Mouse (Mus musculus) cerebellum, adult 9-11 months (tissue): ENCODE measurements around the gene Ak8.

Source experiments
- DNase-seq: peaks from one replicate; pipeline ENCODE4 v3.0.0; 2022

Gene Ak8

DNA sequence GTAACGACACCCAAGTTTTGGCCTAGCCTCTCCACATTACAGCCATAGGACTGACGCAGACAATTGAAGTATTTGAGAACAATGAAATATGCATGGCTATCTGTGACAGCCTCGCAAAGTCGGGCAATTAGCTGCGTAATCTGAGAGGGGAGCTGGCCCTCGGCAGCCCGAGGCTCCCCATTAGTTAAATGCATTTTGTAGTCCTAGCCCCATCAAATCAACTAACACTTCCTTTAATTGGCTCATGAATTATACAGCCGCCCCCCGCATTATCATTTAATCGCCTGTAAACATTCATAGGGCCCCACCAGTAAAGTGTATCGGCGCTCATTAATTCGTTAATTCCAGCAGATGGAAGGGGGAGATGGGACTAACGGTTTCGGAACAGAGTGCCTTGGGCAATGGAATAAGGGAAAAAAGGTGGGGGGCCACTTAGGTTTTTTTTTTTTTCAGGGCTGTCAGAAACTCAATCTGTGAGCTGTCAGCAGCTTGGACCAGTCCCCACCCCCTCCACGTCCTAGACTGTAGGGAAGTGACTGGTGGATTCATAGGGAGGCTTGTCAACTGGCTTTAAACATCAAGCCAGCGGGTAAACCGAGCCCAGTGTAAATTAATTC, 97.6 kb downstream of the Ak8 start:
- no peak for DNase-seq

DNA sequence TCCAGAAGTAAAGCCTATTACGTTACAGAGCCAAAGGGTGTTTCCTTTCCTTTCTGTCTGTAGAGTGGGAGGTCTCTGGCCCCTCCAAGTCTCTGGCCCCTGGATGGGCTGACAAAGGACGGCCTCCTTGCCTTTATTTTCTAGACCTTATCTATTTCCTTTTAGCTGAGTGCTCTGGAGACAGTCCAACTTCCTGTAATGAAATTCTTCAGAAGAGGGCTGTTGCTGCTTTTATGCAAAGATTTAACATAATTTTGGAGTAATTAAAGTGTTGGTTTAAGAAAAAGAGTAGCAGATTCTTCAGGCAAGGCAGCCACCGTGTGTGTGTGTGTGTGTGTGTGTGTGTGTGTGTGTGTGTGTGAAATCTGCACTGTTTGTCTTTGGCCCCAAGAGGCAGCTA, 98.4 kb downstream of the Ak8 start:
- no peak for DNase-seq

DNA sequence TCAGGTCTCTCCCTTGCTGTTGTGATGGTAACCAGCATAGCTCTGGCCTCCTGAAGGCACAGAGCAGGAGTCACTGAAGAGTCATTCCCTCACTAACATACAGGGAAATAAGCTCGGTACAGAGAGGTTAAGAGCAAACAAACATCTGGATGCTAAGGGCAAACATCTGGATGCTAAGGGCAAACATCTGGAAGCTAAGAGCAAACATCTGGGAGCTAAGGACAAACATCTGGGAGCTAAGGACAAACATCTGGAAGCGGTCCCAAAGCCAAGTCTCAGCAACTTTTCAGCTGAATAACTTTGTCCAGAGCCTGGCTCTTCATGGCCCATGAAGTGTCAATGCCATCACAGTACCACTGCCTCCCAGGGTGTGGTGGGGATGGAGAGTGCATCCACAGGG, 99.6 kb downstream of the Ak8 start:
- DNase-seq = no peak

DNA sequence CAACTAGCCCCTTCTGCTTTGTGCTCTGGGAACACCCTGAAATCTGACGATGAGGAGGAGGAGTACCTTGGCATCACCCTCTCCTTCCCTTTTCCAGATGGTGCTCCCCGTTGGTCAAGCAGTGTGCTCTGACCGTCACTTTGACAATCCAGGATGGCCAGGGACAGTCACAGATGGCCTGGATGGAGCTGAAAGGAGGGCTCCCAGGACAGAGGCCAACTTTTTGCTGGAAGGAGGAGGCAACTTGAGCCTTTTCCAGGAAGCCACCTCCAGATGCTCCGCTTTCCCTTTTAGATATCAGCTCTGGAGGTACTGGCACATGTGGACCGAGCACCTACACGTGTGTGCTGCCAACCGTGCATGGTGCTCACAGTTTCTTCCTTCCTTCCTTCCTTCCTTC, 103.4 kb downstream of the Ak8 start:
- DNase-seq = peak; percentile 10

DNA sequence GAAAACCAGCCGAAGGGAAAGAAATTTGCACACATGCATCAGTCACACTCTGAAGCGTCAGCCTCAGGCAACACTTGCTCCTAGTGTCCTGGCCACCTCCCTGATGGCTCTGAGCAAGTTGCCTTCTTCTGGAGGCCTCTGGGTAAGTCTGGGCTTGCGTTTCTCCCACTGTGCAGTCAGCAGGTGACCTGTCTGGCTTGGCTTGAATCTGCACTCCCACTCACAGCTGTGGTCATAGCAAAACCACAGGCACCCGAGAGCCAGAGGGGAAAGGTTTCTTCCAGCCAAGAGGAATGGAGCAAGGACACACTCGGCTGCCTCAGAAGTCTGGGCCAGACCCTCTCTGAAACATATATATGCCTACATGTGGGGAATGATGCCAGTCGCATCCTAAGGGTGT, 108.9 kb downstream of the Ak8 start:
- no peak for DNase-seq

DNA sequence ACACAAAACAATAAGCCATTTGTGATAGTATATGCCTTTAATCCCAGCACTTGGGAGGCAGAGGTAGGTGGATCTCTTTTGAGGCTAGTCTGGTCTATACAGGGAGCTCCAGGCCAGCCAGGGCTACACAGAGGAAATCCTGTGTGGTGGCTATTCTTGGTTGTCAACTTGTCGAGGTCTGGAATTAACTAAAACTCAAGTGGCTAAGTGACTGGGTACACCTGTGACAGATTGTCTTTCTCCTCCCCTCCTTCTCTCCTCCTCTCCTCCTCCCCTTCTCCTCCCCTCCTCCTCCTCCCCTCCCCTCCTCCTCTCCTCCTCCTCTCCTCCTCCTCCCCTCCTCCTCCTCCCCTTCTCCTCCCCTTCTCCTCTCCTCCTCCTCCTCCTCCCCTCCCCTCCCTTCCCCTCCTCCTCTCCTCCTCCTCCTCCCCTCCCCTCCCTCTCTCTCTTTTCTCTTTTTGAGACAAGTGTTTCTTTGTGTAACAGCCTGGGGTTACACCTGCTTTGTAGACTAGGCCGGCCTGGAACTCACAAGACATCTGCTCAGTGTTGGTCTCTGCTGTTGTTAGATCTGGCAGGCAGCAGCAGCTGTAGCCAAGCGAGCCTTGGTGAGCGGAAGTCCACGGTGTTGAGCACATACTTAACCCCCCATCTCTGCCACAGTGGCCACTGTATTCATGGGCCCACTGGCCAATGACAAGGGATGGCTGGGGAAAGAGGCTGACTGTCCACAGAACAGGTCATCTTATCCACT, 110.5 kb downstream of the Ak8 start:
- no peak for DNase-seq

DNA sequence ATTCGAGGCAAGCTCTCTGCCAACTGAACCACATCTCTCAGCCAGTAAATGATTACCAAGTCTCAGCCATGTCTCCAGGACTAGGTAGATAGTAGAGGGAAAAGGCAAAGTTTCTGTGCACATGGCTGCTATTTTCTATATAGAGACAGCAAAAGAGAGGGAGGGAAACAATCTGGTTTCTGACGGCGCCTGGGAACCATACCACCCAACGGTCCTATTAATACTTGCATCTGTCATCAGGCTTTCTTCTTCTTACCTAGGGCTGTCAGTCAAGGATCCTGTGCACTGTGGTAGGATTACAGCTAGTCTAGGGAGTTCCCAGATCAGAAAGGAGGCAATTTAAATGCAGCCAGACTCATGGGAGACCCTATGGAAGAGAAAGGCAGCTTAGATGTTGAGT, 118.9 kb downstream of the Ak8 start:
- DNase-seq = no peak

DNA sequence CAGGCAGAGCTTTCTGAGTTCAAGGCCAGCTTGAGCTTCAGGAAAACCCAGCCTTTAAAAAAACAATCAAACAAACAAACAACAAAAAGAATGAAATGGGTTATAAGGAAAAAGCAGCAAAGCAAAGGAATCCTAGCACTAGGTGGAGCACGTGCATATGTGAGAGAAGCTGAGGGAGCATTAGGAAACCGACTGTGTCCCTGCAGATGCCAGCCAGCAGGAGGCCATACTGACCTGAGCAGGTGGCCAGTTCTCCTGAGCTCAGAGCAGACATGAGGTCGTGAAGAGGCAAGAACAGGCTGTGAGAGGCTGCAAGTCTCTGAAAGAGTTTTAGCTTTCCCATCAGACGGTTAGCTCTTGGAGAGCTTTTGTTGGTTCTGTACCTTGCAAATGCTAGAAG, 129.3 kb downstream of the Ak8 start:
- peak; percentile 12 for DNase-seq

DNA sequence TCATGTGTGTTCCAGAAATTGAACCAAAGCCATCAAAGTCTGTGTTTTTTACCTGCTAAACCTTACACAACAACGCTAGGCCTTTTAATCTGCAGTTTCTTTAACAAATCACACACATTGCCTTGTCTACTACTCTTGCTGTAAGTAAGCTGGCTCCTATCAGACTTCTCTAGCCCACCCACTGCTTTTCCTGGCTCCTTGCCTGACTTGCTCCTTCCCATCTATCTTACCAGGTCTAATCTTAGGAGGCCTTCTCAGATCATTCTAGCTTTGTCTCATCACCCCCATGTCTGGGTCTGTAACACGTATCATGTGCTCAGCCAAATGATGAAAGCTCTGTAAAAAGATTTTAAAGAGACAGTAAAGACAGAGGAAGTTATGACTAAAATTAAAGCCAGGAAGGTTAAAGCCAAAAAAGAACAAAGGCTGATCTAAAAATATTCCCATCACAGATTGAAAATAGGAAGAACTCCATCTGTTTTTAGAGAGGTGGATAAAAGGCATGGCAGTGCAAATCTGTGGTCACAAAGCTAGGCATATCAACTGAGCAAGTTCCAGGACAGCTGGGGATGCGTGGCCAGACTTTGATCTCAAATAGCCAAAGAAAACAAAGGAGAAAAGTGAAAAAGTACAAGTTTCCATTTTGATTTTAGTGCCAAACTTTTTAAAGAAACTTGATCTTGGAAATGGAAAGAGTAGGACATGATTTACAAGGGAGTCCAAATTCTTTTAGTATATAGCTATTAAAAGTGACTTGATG, 136.4 kb downstream of the Ak8 start:
- peak; percentile 34 for DNase-seq

DNA sequence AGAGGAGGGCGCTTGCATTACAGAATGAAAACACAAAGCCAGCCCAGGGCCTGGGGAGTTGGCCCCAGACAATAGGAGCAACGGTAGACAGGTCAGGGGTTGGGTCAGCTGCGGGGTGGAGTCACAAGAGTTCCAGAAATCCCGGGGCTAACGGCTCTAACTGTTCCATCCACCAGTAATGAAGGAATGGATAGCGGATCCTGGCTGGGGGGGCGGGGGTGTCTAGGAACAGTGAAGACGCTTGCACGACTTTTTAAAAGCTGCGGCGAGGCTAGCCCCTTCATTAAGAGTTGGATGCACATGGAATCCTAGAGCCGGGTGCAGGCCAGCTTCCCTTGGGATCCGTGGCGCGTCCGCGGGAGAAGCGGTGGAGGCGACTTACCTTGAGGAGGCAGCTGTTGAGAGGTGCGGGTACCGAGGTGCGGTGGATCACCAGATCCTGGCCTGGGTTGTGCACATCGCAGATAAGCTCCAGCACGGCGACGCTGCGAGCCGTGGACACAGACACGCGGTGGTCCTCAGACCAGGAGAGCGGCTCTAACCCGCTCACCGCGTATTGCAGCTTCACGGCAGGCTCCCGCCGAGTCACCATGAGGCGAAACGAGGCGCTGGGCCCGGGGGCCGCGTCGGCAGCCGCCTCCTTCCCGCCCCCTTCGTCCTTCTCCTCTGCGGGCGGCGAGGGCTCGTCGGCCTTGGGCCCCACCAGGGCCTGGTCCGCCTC, 139.7 kb downstream of the Ak8 start:
- DNase-seq = no peak

DNA sequence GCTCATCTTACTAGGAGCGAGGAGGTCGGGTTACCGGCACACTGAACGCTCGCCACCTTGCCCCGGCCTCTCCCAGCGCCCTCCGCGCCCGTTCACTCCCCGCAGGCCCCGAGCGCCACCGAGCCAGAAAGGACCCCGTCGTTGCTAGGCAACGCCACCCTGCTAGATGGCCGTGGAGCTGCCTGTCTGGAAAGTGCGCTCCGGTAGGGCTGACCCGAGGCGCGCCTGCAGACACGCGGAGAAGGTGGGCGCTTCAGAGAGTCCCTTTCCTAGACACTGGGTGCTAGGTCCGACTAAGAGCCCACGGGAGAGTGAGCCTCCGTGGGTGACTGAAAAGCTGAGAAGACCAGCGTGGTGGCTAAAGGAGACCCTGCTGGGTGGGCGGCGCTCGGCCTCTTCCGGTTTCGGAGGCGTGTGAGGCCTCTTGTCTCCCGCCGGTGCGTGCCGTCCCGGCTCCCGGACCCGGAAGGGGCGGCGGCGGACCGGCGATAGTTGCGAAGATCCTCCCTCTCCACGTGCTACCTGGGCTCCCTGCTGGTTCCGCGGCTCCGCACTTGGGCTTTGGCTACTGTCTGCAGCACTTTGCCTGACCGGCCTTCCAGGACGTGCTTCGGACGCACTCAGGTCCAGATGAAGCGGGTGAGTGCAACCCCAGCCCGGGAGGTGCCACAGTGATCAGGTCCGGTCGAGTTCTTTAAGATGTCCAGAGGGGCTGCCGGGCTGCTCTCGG, 140.4 kb downstream of the Ak8 start, which contains the start of the genes Gtf3c4 and Ddx31:
Gene Gtf3c4 (minus strand): TSS at position 139 of the 730 bp plus-strand sequence.
Gene Ddx31 (plus strand): TSS at position 185 of the 730 bp plus-strand sequence.
- DNase-seq = peak; percentile 93

DNA sequence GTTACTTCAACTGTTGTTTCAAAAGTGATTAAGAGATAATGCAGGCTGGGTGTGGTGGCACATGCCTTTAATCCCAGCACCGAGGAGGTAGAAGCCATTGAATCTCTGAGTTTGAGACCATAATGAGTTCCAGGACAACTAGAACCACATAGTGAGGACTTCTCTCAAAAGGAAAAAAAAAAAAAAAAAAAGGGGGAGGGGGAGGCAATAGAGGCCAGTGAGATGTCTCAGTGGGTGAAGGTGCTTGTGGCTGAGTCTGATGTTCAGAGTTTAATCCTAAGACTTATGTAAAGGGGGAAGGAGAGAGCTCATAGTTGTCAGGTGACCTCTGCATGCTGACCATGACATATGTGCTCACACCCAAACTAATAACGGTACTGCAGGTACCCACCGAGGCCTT, 142.1 kb downstream of the Ak8 start:
- DNase-seq = no peak

DNA sequence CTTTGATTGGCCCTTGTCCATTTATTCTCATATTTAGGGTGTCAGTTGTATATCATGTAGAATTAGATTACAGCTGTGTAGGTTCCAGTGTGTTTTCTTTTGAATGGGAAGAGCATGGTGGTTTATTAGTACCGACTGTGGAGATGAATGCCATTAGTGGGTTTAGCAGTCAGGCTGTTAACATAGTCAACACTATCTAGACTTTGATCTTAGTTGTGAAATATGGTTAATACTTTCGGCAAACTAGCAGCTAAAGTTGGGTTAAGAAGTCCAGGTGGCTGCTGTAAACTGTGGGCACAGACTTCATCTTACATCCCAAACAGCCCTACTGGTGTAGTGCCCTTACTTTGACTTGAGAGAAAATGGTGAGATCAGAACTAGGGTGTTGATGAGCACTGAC, 148.9 kb downstream of the Ak8 start:
- no peak for DNase-seq

DNA sequence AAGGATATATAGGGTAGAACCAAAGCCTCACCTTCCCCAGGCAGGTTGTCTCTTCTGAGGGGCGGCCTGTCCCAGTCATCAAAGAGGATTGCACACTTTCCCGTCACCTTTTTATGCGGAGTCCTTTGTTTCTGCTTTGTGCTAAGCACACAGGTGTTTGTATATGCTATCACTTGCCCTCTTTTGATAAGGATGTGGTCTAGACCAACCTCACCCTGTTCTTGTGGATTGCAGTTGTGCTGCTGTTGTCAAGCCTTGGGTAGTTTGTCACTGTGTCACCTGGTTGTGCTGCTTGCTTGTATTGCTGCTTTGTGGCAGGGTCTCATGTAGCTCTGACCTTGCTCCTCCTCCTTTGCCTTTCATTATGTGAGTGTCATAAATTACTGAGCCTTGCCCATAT, 152.6 kb downstream of the Ak8 start:
- no peak for DNase-seq

DNA sequence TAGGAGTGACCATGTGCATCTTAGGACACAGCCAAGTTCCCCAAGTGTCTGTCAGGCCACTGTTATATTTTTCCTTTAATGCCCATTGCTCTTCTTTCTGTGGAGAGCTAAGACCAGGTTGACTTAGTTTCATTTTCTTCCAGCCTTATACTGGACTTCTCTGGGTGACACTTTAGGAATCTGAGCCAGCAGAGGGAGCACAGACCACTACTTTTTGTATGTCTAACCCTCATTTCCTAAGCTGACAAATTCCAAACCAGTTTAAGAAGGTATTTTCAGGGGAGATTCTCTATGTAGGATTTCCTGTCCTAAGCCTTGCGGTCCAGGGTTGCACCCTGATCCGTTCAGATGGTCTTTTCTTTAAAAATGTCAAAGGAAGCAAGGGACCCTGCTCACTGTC, 155.8 kb downstream of the Ak8 start:
- DNase-seq = no peak

DNA sequence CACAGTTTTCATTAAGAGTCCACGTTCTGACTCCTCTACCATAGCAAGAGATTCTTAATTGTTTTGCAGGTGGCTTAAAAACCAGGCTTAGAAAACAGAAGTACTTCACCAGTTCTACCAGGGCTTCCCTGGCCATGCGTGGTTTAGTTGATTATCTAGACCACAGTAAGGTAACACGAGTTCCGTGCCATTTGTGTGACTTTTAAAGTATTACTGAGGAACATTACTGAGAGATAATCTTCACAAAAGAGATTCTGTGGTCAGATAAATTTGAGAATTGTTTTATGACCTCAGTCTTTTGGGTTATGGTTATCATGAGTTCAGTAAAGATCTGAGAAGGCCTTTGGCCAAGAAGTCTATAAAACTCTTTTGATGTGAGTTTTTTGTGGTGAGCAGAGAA, 159.3 kb downstream of the Ak8 start:
- no peak for DNase-seq

DNA sequence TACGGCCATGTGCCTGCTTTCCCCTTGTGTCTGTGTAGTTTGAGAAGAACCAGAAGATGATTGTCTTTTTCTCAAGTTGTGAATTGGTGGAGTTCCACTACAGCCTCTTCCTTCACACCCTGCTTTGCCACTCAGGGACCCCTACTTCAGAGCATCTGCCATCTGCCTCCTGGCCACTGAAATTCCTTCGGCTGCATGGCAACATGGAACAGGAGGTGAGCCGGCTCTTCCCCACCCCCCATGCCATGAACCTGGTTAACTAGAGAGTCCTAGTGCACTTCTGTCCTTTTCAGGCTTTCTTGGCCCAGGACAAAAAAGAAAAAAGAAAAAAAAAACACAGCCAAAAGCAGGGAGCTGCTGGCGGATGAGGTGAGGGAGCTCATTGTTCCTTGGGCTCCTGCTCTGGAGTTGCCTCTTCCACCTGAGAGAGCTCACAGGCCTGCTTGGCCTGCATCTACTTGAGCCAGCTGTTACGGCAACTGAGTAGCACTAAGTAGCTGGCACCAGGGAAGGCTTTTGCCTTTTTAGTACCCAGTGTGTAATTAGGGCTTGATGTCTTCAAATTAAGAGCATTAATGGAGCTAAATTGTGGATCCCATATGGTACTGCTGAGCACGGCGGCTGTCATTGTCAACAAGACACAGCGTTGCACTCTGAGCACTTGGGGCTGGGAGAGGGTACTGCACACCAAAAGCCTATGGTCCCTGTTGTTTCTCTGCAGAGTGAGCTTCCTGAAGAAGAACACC, 160.9 kb downstream of the Ak8 start:
- DNase-seq = no peak
